Mouse (Mus musculus): ENCODE measurements around the gene Usp48. TPM values are rescaled to one million over a fixed set of nuclear protein-coding genes. Genes with fewer than 3 reads are reported as not detected.

The Usp48 gene
- polyA plus RNA-seq, 1 experiment from 2014 or later = 84.6 TPM

DNA sequence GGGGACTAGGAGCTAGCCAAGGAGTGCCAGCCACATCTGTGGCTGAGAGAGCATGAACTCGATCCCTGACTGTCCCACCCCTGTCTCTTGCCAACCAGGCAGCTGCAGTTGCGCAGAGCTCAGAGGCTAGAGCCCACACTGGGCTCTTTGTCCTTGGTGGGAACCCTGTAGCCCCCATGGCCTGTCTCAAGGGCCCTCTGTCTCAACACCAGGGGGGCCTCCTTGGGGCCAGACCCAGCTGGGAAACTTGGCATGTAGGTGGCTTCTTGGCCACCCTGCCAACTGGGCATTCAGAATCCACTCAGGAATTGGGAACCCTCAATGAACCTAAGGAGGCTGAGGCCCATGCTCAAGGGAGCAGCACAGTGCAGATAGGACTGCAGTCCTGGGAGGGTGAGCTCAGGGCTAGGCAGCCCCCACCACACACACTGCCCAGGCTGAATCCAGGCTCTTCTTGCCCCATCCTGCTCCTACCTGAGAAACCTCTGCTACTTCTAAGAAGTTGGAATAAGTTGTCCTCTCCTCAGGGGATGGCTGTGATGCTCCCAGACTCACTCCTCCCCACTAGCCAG, 86.5 kb downstream of the Usp48 start:
- DNase-seq (ENCODE audit: low spot score) (no peak), ATAC-seq (ENCODE audit: insufficient read depth, low FRiP score, low TSS enrichment) (no peak)
- 84% methylated on average over 2 of the region's 2 CpGs for WGBS
- Histone ChIP-seq H3K27ac (ENCODE audit: low read depth, low read length) (no peak overlapping the region), H3K36me3 (ENCODE audit: control insufficient read depth, insufficient read depth, low read length) (no peaks in the 10 kb centered on the region), H3K27me3 (ENCODE audit: control insufficient read depth, insufficient read depth, low read length) (peaks cover 21% of the 10 kb centered on the region), H3K4me2 (ENCODE audit: low read depth) (no peak overlapping the region), H3K9me3 (ENCODE audit: control insufficient read depth, low read length) (no peaks in the 10 kb centered on the region), H3K9ac (ENCODE audit: low read length) (no peak overlapping the region), H3K4me1 (ENCODE audit: control insufficient read depth, insufficient read depth, low read length) (peaks cover 6% of the 10 kb centered on the region; the same call in 1 of the 2 replicates), H3K4me3 (ENCODE audit: low read depth, low read length) (no peak overlapping the region)

DNA sequence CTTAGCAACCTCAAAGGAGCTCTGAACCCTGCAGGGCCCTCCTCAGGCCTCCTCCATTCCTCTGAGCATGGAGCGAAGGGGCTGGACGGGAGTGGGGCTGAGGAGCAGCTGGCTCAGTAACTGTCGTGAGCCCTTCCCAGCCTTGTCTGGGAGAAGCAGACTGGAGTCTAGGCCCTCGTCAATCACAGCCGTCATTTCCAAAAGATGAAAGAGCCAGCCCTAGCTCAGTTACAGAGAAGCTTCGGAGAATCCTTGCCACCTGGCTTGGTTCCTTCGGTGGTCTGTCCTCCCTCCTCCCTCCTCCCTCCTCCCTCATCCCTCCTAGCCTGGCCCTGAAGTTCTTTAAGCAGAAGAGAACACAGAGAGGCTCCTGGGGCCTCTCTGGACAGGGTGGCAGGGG, 87.2 kb downstream of the Usp48 start:
- Histone ChIP-seq H3K36me3 (ENCODE audit: control insufficient read depth, insufficient read depth, low read length) (no peaks in the 10 kb centered on the region), H3K4me2 (ENCODE audit: low read depth) (no peak overlapping the region), H3K4me1 (ENCODE audit: control insufficient read depth, insufficient read depth, low read length) (peaks cover 6% of the 10 kb centered on the region; the same call in 1 of the 2 replicates), H3K9me3 (ENCODE audit: control insufficient read depth, low read length) (no peaks in the 10 kb centered on the region), H3K27ac (ENCODE audit: low read depth, low read length) (no peak overlapping the region), H3K4me3 (ENCODE audit: low read depth, low read length) (no peak overlapping the region), H3K9ac (ENCODE audit: low read length) (no peak overlapping the region), H3K27me3 (ENCODE audit: control insufficient read depth, insufficient read depth, low read length) (peaks cover 21% of the 10 kb centered on the region)
- no peak for ATAC-seq (ENCODE audit: insufficient read depth, low FRiP score, low TSS enrichment)
- WGBS = 23% methylated on average over 7 of the region's 7 CpGs
- DNase-seq (ENCODE audit: low spot score) = peak; percentile 33

DNA sequence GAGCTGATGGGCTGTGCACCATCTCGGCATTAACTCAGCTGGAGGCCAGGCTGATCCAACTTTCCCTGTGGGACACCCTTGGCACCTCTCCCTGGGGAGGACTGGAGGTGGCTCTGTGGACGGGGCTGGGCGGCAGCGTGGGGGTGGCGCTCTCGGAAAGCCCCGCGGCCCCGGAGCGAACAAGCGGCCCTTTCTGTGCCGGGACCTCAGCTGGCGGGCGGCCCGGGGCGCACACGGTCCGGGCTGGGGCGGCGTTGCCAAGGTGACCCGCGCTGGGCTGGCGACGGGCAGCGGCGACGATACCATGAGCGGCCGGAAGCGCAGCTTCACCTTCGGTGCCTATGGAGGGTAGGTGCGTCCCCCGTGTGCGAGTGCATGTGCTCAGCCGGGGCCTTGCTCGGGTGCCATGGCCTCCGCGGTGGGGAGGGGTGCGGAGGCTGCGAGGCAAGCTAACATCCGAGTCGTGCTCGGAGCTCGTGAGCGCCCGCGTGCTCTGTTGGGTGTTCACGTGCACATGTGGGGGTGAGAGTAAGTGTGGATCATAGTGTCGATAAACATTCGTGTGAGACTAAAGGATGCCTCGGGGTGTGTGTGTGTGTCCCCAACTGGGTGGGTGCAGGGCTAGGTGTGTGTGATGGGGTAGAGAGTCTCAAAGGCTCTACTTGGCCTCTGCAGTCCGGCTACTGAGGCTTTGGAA, 88.0 kb downstream of the Usp48 start:
- no peaks in the 10 kb centered on the region for H3K36me3 ChIP-seq (ENCODE audit: control insufficient read depth, insufficient read depth, low read length)
- DNase-seq (ENCODE audit: low spot score) (peak; percentile 68), ATAC-seq (ENCODE audit: insufficient read depth, low FRiP score, low TSS enrichment) (peak; percentile 55; the same call in 1 of the 2 replicates)
- peak overlapping the region; percentile 27 for H3K4me3 ChIP-seq (ENCODE audit: low read depth, low read length)
- WGBS = 7% methylated on average over 52 of the region's 52 CpGs
- peak overlapping the region; percentile 63 for H3K4me2 ChIP-seq (ENCODE audit: low read depth)
- no peak overlapping the region for H3K27ac ChIP-seq (ENCODE audit: low read depth, low read length)
- H3K27me3 ChIP-seq (ENCODE audit: control insufficient read depth, insufficient read depth, low read length) = peaks cover 21% of the 10 kb centered on the region
- H3K9ac ChIP-seq (ENCODE audit: low read length) = peak overlapping the region; percentile 42
- H3K4me1 ChIP-seq (ENCODE audit: control insufficient read depth, insufficient read depth, low read length) = peaks cover 6% of the 10 kb centered on the region; the same call in 1 of the 2 replicates
- H3K9me3 ChIP-seq (ENCODE audit: control insufficient read depth, low read length) = no peaks in the 10 kb centered on the region

DNA sequence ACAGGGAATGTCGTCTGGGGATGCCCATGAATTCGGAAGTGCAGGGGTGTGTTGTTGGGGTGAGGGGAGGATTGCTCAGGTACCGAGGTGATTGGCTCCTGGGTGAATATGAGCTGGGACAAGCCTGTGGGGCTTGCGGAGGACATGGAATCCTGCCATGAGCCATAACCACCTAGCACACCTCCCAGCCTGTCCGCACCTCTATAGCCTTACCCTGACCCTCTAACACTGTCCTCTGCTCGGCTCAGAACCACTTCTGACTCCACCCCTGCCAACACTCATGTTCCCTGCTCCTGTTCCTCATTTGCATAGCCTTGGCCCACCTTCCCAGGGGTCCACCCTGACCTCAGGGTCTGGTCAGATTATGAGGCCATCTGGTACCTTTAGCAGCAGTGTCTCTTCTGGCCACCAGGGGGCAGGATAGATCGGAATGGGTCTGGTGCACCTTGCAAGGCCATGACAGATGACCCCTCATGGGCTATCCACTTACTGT, 89.5 kb downstream of the Usp48 start:
- Histone ChIP-seq H3K4me1 (ENCODE audit: control insufficient read depth, insufficient read depth, low read length) (peaks cover 6% of the 10 kb centered on the region; the same call in 1 of the 2 replicates), H3K4me2 (ENCODE audit: low read depth) (no peak overlapping the region), H3K4me3 (ENCODE audit: low read depth, low read length) (no peak overlapping the region), H3K9ac (ENCODE audit: low read length) (no peak overlapping the region), H3K36me3 (ENCODE audit: control insufficient read depth, insufficient read depth, low read length) (no peaks in the 10 kb centered on the region), H3K27me3 (ENCODE audit: control insufficient read depth, insufficient read depth, low read length) (peaks cover 21% of the 10 kb centered on the region), H3K27ac (ENCODE audit: low read depth, low read length) (no peak overlapping the region), H3K9me3 (ENCODE audit: control insufficient read depth, low read length) (no peaks in the 10 kb centered on the region)
- ATAC-seq (ENCODE audit: insufficient read depth, low FRiP score, low TSS enrichment) = no peak
- DNase-seq (ENCODE audit: low spot score) = peak; percentile 53
- 40% methylated on average over 6 of the region's 7 CpGs for WGBS

DNA sequence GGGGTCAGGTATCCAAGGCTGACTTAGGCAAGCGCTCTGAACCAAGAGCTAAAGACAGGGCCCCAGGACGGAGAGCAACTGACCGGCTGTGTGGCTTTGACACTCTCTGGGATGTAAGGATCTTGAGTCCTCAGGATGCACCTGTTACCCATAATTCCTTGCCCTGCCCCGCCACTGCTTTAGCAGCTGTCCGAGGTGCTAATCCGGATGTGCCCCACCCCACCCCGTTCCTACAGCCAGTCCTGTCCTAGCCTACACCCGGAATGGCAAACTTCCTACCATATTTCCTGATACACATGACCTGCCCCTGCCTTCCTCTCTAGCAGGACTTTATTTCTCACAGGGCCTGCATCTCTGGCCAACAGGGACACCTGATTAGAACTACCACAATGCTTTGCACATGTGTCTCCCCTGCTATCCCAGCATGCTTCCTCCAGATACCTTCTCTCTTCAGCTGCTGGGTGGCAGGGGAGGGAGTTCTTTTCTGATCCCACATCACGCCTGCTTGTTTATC, 91.3 kb downstream of the Usp48 start:
- peaks cover 19% of the 10 kb centered on the region for H3K27me3 ChIP-seq (ENCODE audit: control insufficient read depth, insufficient read depth, low read length)
- DNase-seq (ENCODE audit: low spot score) (no peak), ATAC-seq (ENCODE audit: insufficient read depth, low FRiP score, low TSS enrichment) (no peak)
- peaks cover 6% of the 10 kb centered on the region; the same call in 1 of the 2 replicates for H3K4me1 ChIP-seq (ENCODE audit: control insufficient read depth, insufficient read depth, low read length)
- no peak overlapping the region for H3K9ac ChIP-seq (ENCODE audit: low read length)
- H3K27ac ChIP-seq (ENCODE audit: low read depth, low read length) = no peak overlapping the region
- H3K36me3 ChIP-seq (ENCODE audit: control insufficient read depth, insufficient read depth, low read length) = no peaks in the 10 kb centered on the region
- H3K4me3 ChIP-seq (ENCODE audit: low read depth, low read length) = no peak overlapping the region
- WGBS = 34% methylated on average over 9 of the region's 9 CpGs
- no peak overlapping the region for H3K4me2 ChIP-seq (ENCODE audit: low read depth)
- H3K9me3 ChIP-seq (ENCODE audit: control insufficient read depth, low read length) = no peaks in the 10 kb centered on the region

DNA sequence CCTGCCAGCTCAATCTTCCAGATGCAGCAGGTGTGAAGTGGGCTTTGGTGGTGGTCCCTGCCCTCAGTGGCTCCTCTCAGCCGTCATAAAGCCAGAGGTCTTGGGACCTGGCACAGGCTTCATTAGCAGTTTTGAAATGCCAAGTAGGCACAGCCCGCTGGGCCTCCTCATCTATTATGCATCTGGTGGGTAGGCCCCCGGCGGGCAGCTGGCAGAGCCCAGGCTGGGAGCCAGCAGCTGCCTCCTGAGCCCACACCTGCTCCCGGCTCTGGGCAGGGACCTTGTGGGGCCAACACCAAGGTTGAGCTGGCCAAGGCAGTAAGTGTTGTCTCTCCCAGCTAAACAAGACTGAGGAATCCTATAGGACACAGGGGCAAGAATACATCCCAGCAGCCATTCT, 92.7 kb downstream of the Usp48 start:
- DNase-seq (ENCODE audit: low spot score) = no peak
- WGBS = 62% methylated on average over 5 of the region's 5 CpGs

DNA sequence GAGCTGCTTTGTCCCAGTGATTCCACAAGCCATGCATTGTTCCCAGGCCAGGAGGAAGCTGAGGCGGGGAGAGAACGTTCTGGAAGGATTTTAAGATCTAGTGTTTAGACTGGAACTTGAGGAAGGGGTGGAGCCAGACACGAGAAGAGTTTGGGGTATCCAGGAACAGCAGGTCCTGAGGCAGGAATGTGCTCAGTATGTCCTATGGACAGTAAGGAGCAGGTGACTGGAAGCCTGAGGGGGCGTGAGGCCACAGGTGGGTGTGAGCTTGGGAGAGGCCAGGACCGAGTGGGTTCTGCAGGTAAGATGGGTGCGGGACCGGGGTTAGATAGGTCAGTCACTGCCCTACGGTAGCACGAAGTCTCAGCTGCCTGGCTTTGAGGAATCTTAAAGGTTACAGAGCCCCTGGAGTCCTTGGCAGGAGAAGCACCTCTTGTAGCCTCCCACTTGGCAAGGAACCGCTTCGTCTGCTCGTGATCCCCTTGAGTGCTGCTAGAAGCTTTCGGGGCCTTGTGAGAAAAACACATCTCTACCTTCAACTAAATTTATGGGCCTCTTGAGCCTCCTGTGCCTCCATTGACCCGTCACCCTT, 93.8 kb downstream of the Usp48 start:
- peaks cover 1% of the 10 kb centered on the region; the same call in 1 of the 2 replicates for H3K27me3 ChIP-seq (ENCODE audit: control insufficient read depth, insufficient read depth, low read length)
- DNase-seq (ENCODE audit: low spot score) = no peak

More for the DNA sequence above, 92.7 kb downstream of the Usp48 start:
- H3K27ac ChIP-seq (ENCODE audit: low read depth, low read length) = no peak overlapping the region
- no peak overlapping the region for H3K9ac ChIP-seq (ENCODE audit: low read length)
- no peaks in the 10 kb centered on the region for H3K36me3 ChIP-seq (ENCODE audit: control insufficient read depth, insufficient read depth, low read length)
- no peaks in the 10 kb centered on the region for H3K9me3 ChIP-seq (ENCODE audit: control insufficient read depth, low read length)
- ATAC-seq (ENCODE audit: insufficient read depth, low FRiP score, low TSS enrichment) = no peak
- H3K4me2 ChIP-seq (ENCODE audit: low read depth) = no peak overlapping the region
- no peak overlapping the region for H3K4me3 ChIP-seq (ENCODE audit: low read depth, low read length)
- H3K4me1 ChIP-seq (ENCODE audit: control insufficient read depth, insufficient read depth, low read length) = peaks cover 5% of the 10 kb centered on the region; the same call in 1 of the 2 replicates
- peaks cover 11% of the 10 kb centered on the region for H3K27me3 ChIP-seq (ENCODE audit: control insufficient read depth, insufficient read depth, low read length)

DNA sequence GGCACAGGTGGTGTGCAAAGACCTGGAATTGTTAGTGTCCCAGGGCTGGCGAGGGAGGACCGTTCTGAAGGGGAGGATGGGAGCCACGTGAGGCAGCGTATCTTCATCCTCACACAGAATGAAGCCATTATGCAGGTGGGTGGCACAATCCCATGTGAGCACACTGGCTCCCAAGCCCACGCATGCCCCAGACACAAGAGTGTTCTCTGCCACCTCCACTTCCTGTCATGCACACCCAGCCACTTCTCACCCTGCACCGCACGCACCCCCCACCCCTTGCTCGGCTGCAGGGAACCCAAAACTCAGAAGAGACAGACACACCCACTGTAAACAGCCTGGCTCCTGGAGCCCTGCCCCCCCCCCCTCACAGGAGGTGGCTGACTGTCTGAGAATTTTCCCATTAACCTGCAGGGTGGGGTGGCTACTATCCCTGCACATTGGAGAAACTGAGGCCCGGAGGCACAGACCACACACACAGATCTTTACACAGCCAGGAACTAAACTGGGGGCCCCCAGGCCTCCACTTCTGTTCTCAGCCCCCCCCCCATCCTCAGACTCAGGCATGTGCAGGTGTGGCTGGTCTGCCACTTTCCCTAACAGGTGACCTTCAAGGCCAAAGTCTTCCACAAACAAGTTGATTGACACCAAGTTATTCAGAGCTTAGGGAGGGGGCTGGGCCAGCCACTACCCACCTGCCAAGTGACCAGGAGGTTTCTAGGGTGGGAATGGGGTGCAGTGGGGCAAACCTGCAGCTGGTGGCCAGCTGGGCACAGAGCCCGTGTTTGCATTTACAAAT, 98.8 kb downstream of the Usp48 start:
- 83% methylated on average over 10 of the region's 10 CpGs for WGBS
- ATAC-seq (ENCODE audit: insufficient read depth, low FRiP score, low TSS enrichment) = no peak
- no peak for DNase-seq (ENCODE audit: low spot score)

More for the DNA sequence above, 93.8 kb downstream of the Usp48 start:
- Histone ChIP-seq H3K27ac (ENCODE audit: low read depth, low read length) (no peak overlapping the region), H3K4me1 (ENCODE audit: control insufficient read depth, insufficient read depth, low read length) (no peaks in the 10 kb centered on the region), H3K9ac (ENCODE audit: low read length) (no peak overlapping the region), H3K4me2 (ENCODE audit: low read depth) (no peak overlapping the region), H3K4me3 (ENCODE audit: low read depth, low read length) (no peak overlapping the region), H3K9me3 (ENCODE audit: control insufficient read depth, low read length) (no peaks in the 10 kb centered on the region), H3K36me3 (ENCODE audit: control insufficient read depth, insufficient read depth, low read length) (no peaks in the 10 kb centered on the region)
- no peak for ATAC-seq (ENCODE audit: insufficient read depth, low FRiP score, low TSS enrichment)
- 79% methylated on average over 14 of the region's 14 CpGs for WGBS

More for the DNA sequence above, 98.8 kb downstream of the Usp48 start:
- Histone ChIP-seq H3K27me3 (ENCODE audit: control insufficient read depth, insufficient read depth, low read length) (no peaks in the 10 kb centered on the region), H3K4me3 (ENCODE audit: low read depth, low read length) (no peak overlapping the region), H3K4me2 (ENCODE audit: low read depth) (no peak overlapping the region), H3K9ac (ENCODE audit: low read length) (no peak overlapping the region), H3K4me1 (ENCODE audit: control insufficient read depth, insufficient read depth, low read length) (no peaks in the 10 kb centered on the region), H3K27ac (ENCODE audit: low read depth, low read length) (no peak overlapping the region), H3K9me3 (ENCODE audit: control insufficient read depth, low read length) (no peaks in the 10 kb centered on the region), H3K36me3 (ENCODE audit: control insufficient read depth, insufficient read depth, low read length) (no peaks in the 10 kb centered on the region)
